Mouse (Mus musculus): ENCODE measurements around the gene S100a4.

S100a4 gene

DNA sequence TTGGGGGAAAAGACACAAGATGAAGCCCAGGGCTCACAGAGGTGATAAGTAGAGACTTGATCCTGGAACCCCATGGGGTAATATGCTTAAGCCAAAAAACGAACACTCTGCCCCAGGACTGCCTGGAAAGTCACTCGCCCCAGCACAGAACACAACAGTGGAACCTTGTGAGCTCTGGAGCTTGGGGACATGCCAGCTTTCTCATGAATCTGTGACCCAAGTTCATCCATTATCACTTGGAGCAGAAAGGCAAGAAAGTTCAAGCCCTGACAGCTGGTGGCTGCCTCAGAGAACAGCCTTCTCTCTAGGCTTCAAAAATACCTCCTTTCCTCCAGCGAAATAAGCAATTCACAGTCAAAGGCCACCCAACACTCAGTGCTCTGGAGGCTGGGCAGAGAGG is 4.2 kb upstream of the S100a4 start:
- DNase-seq (ENCODE audit: low spot score) = peak; percentile 74

DNA sequence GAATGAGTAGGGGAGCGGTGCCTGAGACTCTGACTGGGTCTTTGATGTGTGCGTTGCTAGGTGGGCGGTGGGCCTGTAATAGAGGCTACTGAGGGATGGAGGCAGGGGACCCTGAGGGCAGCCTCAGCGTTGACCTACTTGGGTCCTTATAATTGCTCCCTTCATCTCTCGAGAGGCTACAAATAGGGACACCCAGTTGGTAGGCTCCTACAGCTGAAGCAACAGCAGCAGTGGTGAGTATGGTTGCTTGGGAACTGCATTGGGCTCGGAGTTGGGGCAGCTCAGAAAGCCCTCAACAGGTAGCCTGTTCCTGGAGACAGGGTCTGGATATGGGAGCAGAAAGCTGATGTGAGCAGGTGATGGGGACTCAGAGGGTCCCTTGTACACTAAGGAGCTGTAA is 3.5 kb upstream of the S100a4 start:
- DNase-seq (ENCODE audit: low spot score) = no peak

DNA sequence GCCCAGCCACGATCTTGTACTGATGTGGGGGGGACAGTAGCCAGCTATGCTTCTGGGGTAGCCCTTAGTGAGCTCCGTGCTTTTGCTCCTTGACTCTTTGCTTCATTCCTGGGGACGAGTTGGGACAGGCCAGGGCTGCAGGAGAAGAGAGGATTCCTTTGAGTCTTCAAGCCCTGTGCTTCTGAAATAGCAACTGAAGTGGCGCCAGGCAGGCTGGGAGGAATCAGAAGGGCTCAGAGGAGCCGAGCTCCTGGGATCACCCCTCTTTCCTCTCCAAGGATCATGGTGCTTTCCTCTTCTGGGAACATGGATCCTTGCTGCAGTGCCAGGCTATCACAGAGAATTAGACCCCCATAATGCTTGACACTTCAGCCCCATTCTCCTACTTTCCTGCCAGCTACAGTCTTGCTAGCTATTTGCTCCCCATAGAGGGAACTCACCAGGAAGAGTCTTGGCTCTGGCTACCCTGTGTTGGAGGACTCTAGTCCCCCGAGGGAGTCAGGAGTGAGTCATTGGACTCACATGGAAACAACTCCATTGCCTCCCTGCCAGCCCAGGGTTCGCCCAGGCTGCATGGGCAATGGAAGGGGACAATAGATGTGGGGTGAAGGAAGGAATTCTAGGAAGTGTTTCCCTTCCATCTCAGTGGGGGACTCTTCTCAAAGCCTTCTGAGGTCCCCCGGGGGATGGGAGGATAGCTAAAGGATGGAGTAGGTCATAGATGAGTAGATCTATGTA is 2.9 kb upstream of the S100a4 start:
- peak; percentile 91 for DNase-seq (ENCODE audit: low spot score)

DNA sequence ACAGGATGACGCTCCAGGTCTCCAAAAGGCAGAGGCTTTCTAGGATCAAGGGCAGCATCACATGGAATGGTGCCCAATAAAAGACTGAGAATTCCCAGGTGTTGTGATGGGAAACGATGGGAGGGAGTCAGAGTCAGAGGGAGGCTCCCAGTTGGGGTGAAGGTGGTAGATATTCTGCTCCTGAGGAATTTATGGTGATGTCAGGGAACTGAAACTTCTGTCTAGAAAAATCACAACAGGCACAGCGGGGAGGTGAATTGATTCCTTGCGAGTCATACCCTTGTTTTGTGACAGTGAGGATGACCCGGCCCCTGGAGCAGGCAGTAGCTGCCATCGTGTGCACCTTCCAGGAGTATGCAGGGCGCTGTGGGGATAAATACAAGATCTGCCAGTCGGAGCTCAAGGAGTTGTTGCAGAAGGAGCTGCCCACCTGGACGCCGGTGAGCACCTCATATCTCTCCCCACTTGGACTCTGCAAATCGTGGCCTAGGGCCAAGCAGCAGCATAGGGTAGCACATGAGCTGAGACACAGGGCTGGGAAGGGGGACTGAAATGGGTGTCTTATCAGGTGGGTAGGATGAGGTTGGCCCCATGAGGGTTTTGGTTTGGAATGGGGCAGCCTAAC is 2.0 kb upstream of the S100a4 start, which contains the start of gene Gm42674:
Gene Gm42674 (plus strand): TSS at position 419 of the 625 bp plus-strand sequence.
- DNase-seq (ENCODE audit: low spot score) = no peak

DNA sequence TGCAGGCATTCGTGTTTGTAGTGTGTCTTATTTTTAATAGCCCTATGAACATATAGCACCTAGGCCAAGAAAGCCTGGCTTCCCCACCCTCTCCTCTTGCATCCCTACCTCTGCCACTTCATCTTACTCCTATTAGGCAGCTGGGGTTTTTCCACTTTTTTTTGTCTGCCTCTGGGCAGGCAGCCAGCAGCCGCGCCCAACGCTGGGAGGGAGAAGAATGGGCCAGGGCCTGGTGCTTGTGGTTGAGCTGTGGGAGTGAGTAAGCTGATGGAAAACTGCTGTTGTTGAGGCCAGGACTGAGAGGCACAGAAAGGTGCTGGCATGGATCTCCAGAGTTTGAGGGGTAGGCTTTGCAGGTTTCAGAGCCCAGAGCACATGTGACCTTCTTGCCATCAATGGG is 845 bp downstream of the S100a4 start:
- DNase-seq (ENCODE audit: low spot score) = peak; percentile 89

DNA sequence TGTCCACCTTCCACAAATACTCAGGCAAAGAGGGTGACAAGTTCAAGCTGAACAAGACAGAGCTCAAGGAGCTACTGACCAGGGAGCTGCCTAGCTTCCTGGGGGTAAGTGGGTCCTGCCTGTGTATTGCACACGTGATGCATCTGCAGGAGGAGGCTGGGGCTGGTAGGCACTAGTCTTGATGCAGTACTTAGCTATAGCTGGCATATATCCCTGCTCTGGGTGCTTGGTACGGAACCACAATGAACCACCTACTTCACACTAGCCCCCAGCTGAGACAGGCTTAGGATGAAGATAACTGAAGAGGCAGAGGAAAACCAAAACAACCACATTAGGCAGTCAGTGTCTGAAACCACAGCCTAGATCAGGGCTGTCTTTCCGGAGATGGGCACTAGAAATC is 1.5 kb downstream of the S100a4 start:
- no peak for DNase-seq (ENCODE audit: low spot score)

DNA sequence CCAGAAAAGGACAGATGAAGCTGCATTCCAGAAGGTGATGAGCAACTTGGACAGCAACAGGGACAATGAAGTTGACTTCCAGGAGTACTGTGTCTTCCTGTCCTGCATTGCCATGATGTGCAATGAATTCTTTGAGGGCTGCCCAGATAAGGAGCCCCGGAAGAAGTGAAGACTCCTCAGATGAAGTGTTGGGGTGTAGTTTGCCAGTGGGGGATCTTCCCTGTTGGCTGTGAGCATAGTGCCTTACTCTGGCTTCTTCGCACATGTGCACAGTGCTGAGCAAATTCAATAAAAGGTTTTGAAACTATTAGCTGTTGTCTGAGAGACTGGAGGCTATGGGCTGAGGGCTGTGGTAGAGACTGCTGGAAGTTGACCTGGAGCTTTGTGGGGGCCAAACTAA is 2.2 kb downstream of the S100a4 start:
- no peak for DNase-seq (ENCODE audit: low spot score)

DNA sequence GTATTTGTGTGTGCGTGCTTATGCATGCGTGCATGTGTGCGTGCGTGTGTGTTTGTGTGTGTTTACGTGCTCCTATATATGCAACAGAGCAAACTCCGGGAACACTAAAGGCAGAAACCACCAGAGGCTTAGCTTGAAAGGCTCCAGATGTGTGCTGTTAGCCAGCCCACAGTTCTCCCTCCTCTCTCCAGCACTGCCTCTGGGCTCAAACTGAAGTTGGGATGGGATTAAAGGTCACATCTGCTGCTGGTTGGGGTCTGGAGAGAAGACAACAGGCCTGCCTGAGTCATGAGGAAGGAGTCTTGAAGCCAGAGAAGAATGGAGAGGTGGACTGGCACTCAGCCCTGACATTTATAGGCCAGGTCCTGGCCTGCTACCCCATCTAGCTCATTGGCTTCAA is 2.6 kb downstream of the S100a4 start:
- peak; percentile 63 for DNase-seq (ENCODE audit: low spot score)

DNA sequence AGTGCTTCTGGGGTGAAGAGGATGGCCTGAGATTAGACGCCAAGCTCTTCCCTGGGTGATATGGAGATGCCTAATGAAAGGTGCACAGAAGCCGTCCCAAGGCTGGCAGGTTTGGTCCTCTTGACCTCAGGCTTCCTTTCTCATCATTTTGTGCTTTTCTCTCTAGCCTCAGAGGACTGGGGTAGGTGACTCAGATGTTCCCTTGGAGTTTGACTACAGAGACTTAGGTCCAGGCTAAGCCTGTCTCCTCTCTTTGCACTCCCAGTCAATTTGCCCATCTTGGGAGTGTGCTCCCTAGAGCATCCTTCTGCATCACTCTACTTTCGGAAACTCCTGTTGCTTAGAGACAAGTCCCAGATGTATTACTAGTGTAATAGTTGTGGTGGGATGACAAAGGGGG is 3.8 kb downstream of the S100a4 start:
- DNase-seq (ENCODE audit: low spot score) = no peak

DNA sequence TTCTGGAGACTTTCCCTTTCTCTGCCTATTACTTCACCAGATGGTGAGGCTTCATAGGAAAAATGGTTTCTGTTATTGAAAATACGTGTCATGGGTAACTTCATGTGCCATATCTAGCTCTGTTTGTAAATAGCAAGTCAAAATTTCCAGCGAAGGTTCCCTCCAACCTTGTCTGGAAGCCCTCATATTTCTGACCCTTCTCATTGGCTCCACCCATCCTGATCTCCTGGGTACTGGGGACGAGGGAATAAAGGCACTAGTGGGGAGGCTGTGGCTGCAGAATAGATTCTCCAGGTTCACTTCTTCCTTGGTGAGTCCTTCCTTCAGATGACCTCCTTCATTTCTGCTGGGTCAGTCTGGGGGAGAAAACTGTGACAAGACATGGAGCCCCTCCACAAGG is 4.7 kb downstream of the S100a4 start, which contains the start of gene S100a5:
Gene S100a5 (plus strand): TSS at position 301 of the 400 bp plus-strand sequence.
- no peak for DNase-seq (ENCODE audit: low spot score)

DNA sequence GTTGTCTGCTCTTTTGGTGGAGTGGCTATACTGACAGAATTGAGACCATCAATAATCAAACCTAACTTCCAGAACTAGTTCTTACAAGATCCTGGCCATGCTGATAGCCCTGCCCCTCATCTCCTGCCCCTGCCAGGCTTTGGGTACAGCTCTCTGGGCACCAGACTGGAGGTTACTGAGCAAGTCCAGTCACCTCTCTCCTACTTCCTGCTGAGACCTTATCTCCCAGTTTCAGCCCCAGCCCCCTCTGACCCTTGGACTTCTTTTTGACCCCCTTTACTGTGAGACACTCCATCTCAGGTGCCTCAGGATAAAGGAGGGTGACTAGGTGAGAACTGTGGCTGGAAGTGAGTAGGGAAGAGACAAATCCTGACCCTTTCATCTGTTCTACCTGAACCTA is 5.5 kb downstream of the S100a4 start:
- no peak for DNase-seq (ENCODE audit: low spot score)

DNA sequence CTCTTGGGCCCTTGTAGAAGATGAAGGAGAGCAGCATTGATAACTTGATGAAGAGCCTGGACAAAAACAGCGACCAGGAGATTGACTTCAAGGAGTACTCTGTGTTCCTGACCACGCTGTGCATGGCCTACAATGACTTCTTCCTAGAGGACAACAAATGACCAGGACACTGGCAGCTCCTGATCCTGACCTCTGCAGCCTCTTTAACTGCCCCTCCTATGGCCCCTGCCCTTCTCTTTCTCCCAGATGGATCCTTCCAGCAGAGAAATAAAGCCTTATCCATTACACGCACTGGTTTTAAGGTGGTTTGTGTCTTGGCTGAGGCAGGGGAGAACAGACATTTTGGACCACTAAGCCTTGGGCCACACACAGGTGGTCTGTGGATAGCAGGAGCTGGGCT is 7.9 kb downstream of the S100a4 start:
- no peak for DNase-seq (ENCODE audit: low spot score)

DNA sequence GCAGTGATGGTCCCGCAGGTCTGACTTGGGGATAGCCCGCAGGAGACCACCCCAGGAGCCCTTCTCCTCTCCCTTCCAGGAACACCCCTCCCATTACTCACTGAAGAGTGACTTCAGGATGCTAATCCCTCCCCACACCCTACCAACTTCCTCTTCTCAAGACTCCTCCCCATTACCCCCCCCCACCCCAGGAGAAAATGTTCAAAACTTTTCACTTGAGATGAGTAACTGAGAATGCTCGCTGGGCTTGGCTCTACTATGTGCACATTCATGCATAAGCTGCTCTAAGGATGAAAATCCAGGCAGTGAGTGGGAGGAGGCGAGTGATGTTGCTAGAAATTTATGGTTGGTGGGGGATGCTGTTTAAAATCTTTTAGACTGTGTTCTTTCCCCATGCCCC is 8.5 kb downstream of the S100a4 start:
- no peak for DNase-seq (ENCODE audit: low spot score)

DNA sequence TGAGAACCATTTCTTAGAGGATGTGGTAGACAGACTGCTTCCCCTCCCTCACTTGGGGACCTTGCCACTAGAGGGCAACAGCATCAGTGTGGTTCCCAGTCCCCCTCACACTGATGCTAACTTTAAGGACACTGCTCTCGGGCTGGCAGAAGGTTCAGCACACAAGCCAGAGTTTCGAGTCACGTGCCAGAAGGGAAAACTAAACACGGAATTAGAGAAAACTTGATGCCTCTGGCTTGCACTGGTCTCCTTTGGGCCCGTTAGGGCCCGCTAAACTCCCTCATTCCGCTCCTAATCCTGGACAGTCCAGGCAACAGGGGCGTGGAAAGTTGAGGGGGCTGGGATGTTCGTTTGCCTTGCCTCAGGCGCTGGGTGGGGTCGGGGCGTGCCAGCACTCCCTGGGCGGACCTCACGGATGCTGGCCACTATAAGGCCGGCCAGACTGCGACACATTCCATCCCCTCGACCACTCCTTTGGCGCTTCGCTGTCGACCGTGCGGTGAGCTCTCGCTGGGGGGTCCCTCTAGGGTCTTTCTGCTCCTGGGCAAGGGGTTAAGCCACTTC is 9.2 kb downstream of the S100a4 start, which contains the start of gene S100a6:
Gene S100a6 (plus strand): TSS at position 155 of the 564 bp plus-strand sequence.
- peak; percentile 87 for DNase-seq (ENCODE audit: low spot score)

DNA sequence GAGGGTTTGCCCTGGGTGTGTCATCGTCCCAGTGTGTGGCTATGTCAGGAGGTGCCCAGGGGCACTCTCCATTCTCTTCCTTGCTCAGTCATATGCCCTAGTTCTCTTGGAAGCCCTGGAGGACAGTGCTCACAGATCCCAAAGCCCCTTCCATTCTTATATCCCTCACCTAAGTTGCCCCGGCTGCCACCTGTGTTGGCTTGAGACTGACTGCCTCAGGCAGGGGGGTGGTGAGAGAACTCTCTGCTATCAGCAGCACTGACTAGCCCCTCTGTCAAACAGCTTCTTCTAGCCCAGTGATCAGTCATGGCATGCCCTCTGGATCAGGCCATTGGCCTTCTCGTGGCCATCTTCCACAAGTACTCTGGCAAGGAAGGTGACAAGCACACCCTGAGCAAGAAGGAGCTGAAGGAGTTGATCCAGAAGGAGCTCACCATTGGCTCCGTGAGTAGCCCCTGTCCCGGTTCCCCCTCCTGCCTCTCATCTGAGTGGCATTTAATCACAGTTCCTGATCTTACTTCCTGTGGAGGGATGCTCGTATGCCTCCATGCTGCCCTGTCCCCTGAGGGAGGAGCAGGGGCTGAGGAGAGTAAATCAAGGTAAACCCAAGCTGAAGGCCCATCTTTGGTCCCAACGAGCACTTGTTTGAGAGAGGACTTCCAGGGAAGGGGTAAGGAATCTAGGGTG is 10.0 kb downstream of the S100a4 start:
- no peak for DNase-seq (ENCODE audit: low spot score)

DNA sequence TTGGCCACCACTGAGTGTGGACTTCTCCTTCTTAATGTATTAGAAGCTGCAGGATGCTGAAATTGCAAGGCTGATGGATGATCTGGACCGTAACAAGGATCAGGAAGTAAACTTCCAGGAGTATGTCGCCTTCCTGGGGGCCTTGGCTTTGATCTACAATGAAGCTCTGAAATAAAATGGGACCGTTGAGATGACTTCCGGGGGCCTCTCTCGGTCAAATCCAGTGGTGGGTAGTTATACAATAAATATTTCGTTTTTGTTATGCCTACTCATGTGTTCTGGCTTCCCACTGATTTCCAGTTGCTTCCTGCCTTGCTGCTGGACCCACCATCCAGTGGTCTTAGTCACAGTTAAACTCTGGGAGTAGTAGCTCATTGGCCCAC is 10.6 kb downstream of the S100a4 start:
- DNase-seq (ENCODE audit: low spot score) = no peak

DNA sequence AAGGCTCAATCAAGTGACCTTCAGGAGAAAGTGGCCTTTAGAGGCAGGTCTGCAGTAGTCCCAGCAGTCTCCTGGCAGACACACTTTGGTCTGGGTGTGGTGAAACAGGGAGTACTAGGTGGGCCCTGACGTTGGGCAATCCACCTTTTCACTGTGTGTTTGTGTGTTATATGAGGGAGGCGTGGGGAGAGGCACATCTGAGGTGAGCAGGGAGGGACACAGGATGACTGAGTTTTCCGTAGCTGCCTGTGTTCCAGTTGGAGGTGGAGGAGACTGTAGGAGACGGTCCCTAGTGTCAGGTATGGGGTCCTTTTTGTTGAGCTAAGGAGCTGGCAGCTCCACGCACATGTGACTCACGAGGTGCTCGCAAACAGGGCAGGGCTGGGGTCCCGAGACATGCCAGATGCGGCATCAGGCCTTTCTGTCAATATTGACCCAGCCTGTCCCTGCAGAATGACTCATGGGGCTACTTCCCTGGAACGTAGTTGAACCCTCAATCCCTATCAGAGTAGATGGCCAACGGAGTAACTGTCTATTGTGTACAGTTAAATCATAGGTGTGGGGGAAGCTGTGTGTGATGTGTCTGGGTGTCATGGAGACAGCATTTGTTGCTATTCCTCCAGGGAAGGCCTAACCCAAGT is 11.2 kb downstream of the S100a4 start:
- no peak for DNase-seq (ENCODE audit: low spot score)

DNA sequence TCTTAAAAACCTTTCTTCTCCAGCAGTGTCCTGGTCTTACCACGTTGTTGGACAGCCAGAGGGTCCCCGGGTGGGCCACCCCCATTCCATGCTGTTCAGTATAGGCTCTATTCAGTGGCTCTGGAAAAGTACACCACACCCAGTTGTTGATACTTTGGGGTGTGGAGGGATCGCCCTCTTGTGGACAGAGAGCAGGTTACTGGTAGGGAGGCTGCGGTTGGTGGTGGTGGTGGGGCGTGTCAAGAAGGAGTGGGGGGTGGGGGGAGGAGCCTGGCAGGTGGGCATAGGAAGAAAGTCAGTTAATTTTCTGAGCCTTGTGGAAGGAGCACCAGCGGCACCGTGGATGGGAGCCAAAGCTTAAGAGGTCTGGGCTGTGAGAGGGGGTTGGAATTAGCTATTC is 11.8 kb downstream of the S100a4 start:
- DNase-seq (ENCODE audit: low spot score) = peak; percentile 91

DNA sequence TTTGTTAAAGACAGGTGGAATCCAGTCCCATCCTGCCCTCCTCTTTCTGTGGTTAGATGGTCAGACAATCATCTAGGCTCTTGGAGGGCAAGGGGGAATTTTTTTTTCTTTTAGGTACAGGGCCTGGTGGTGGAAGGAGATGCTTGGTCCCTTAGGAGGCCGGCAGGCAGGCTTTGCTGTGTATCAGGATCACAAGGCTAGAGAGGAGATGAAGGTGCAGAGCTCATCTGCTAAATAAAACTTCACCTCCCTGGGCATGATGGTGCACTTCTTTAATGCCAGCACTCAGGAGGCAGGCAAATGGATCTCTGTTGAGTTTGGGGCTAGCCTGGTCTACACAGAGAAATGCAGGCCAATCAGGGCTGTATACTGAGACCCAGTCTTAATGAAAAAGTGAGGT is 12.3 kb downstream of the S100a4 start:
- DNase-seq (ENCODE audit: low spot score) = no peak

DNA sequence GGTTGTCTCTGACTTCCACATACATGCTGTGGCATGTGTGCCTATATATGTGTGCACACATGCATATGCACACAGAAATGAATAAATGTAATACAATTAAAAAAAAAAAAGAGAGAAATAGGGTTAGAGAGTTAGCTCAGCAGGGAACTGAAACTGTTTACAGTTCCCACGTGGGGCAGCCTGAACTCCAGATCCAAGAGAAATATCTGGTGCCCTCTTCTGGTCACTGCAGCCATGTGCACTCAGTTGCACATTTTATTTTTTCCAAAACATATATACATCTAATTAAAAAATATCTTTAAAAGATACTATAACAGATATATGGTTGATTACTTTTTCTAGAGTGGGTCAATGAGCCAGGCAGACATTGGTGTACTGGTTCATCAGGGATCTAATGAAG is 14.0 kb downstream of the S100a4 start:
- DNase-seq (ENCODE audit: low spot score) = no peak

DNA sequence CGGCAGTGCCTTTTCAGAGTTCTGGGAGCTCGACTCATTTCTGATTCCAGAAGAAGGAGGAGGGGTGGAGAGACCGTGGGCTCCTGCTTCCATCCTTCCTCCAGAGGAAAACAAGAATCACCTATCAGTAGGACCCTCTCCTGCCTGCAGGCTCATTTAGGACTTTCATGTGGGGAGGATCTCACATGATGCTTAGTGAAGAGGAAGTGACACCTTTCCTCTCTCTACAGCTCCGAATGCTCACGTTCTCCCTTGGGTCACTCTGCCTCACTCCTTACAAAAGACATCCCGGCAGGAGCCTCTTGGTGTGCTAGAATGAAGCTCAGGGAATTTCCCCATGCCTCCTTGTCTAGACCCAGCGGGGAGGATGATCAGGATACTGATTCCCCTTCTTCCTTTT is 18.0 kb downstream of the S100a4 start:
- no peak for DNase-seq (ENCODE audit: low spot score)

DNA sequence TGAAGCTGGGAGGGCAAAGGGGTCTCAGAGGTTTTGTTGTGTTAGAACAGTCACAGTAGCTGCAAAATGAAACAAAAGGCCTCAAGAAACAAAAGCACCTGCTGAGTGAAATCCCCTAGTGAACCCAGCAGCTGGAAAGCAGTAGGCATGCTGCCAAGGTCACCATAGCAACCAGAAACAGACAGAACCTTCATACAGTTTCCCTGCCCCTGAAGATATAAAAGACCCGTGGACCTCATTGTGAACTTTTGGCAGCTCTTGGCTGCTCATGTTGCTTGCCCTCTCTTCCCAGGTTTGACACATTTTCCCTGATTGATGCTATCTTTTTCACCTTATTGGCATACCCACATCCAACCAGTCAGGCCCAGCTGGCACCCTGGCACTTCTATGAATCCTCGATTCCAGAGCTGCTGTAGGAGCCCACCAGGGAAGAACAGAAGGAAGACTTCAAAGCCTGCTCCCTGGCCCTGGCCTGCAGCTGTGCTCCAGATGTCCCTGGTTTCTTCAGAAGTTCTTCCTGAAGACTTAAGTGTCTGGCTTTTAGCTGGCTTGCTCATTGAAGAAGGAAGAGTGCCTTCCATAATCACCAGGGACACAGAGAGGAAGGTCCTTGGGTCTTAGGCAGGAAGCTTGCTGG is 20.0 kb downstream of the S100a4 start:
- peak; percentile 50 for DNase-seq (ENCODE audit: low spot score)
